Mouse (Mus musculus): Measurements from ENCODE around the gene Macf1.
A peak's percentile ranks its signal among the peaks of the same experiment; 100 is the strongest.
"Not testable (repeated sequence)": the region's sequence is repeated elsewhere in the genome, so short reads cannot be mapped to it uniquely, and the experiment has no call there.

Macf1 gene

DNA sequence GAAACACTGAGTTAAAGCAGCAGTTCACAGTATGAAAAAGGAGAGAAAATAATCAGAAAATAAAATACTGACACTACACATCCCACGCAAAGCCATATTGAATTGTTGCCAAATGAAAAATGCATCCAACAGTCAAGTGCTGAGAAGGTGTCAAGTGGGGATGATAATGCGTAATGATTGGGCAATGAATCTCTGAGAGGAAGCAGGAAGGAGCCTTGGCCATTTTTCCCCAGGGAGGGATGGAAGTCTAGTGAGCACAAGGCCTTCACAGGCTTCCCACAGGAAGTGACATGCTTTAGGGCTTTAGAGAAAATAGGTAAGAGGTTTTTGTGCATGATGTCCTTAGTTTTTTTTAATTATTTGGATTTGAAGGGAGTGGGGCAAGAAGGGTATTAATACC is 237.9 kb downstream of the Macf1 start:
- DNase-seq (ENCODE audit: low spot score), result not testable (repeated sequence)

DNA sequence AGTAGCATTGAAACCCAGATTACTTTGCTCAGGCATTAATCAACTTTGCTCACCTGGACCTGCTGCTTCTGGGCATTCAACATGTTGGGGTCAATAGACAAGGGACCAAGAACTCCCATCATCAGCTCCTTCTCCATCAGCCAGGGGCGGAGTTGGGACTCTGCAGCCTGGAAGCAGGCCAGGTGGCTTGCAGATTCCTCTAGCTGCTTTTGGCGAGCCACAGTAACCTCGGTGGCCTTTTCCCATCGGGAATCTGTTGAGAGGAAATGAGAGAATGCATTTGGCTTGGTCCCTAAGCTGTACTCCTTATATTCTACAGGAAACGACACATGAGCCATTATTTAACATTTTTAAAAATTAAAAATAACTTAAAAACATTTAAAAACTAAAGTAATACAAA is 245.7 kb downstream of the Macf1 start:
- no peak for DNase-seq (ENCODE audit: low spot score)

GRCm38 (mm10) chr4:123433171-123433570 is 251.0 kb downstream of the Macf1 start:
- DNase-seq (ENCODE audit: low spot score), result no peak

GRCm38 (mm10) chr4:123431936-123432335 is 252.2 kb downstream of the Macf1 start:
- DNase-seq (ENCODE audit: low spot score), result no peak

DNA sequence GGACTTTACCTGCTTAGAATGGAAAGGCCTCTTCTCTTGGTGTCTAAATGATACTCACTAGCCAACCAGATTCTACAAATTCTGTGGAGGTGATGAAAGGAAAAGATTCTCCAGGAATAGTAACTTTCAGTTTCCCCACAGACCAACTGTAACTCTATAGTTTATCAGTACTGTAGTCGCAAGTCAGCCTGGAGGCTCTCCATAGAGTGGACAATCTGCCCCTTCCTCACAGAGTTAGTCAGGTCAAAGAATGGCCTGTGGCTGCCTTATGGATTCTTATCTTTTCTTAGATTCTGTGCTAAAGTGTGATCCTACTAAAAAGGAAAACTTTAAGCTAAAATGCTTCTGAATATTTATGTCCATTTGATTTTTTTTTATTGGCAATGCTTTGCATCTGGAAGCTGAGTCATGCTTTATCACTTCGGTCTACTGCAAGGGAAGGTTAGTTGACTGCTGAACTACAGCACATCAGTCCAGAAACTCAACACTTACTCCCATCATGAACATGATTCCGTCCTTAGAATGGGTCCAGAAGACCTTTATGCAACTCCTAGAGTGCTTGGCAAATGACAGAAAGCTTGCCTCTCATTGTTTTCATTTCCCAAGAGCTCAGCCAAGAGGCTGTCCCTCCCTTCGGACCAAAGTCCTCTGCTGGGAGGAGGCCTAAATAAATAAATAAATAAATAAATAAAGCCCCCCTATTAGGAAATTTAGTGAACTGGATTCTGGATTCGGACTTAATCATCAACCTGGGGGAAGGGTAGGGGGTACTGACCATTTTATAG is 256.1 kb downstream of the Macf1 start:
- no peak for DNase-seq (ENCODE audit: low spot score)

DNA sequence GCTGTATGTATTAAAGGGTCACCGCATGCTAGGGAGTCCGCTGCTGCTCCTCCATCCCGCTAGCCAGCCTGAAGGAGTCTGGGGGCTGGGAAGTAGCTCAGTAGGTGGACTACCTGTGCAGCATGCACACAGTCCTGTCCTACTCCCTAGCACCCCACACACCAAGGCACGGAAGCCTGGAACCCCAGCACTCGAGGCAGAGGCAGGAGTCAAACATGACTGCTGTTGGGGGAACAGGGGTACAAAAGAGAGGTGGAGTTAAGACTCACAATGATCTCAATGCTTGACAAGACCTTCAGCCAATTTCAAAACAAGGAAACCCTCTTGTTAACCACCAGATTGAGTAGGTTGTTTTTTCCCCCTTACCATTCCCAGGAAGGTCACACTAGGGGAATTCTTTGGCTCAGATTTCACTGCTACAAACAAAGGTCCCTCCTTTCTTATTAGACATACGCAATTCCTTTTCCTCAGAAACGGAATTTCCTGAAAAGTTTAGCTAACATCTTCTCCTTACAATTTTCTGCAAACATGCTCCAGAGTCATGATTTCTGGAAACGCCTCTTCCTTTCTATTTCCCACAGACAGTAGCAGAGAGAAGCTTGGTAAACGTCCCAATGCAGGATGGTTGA is 256.8 kb downstream of the Macf1 start:
- no peak for DNase-seq (ENCODE audit: low spot score)

- no peak for DNase-seq (ENCODE audit: low spot score)
Observed at GRCm38 (mm10) chr4:123426429-123427080, 257.6 kb downstream of the Macf1 start.

DNA sequence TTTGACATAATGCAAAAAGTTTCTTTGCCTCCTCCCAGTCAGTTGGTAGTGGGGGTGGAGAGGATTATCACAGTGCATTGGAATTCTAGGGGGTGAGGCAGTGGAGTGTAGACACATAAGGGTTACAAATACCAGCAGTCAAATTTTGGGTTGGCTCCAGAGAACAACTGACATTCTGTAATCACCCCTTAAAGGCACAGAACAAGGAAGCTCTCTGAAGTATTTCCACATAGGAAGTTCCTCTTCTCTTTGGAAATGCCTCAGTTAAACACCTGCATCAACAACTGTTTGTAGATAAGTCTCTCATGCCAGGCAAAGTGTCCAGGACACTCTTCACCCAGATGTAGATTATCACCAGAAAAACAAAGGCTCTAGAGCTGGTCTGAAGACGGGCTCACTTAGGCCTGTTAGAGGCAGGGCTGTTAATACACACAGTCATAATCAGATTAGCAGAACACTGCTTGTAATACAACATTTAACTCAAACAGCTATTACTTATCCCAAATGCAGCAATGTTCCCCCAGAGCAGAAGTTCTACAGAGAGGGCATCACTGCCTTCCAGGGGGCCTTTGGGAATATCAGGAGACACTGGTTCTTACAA is 258.4 kb downstream of the Macf1 start:
- DNase-seq (ENCODE audit: low spot score), result no peak

- DNase-seq (ENCODE audit: low spot score), result no peak
Observed at GRCm38 (mm10) chr4:123424050-123424449, 260.1 kb downstream of the Macf1 start.

- peak; percentile 18 for DNase-seq (ENCODE audit: low spot score)
Observed at GRCm38 (mm10) chr4:123422828-123423227, 261.3 kb downstream of the Macf1 start.

GRCm38 (mm10) chr4:123418032-123418431 is 266.1 kb downstream of the Macf1 start:
- no peak for DNase-seq (ENCODE audit: low spot score)

GRCm38 (mm10) chr4:123417478-123417877 is 266.7 kb downstream of the Macf1 start:
- no peak for DNase-seq (ENCODE audit: low spot score)

DNA sequence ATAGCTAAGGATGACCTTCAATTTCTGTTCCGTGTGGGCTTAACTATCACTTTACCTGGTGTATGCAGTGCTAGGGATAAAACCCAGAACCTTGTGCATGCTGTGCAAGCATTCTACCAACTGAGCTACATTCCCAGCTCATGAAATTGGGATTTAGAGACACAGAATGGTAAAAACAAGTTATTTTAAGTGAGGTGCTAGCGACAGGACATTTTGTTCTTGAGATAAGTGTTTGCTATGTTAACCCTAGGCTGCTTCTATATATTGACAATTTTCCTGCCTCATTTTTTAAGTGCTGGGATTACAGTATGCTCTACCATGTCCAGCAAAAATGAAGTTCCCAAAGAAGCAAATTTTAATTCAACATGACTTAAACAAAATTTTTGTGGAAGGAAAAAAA is 267.3 kb downstream of the Macf1 start:
- no peak for DNase-seq (ENCODE audit: low spot score)

DNA sequence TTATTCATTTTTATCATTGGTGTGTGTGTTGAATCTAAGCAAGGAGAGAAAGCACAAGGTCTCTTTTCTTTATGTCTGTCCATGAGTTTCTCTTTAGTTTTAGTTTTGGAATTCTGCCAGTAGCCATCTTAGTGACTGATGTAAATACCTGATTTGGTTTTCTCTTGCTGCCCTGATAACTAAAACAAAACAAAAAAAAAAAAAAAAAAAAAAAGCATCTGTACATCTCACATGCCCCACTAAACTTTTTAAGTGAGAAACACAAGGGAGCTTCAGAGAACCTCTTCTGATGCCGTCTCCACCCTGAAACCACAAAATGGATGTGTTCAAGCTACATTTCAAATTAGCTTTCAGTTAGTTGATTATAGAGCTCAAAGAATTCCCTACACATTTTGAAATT is 268.6 kb downstream of the Macf1 start:
- peak; percentile 7 for DNase-seq (ENCODE audit: low spot score)

GRCm38 (mm10) chr4:123413876-123414275 is 270.3 kb downstream of the Macf1 start:
- DNase-seq (ENCODE audit: low spot score), result no peak

GRCm38 (mm10) chr4:123412981-123413380 is 271.2 kb downstream of the Macf1 start:
- DNase-seq (ENCODE audit: low spot score), result no peak

GRCm38 (mm10) chr4:123412528-123412878 is 271.7 kb downstream of the Macf1 start:
- DNase-seq (ENCODE audit: low spot score), result no peak

DNA sequence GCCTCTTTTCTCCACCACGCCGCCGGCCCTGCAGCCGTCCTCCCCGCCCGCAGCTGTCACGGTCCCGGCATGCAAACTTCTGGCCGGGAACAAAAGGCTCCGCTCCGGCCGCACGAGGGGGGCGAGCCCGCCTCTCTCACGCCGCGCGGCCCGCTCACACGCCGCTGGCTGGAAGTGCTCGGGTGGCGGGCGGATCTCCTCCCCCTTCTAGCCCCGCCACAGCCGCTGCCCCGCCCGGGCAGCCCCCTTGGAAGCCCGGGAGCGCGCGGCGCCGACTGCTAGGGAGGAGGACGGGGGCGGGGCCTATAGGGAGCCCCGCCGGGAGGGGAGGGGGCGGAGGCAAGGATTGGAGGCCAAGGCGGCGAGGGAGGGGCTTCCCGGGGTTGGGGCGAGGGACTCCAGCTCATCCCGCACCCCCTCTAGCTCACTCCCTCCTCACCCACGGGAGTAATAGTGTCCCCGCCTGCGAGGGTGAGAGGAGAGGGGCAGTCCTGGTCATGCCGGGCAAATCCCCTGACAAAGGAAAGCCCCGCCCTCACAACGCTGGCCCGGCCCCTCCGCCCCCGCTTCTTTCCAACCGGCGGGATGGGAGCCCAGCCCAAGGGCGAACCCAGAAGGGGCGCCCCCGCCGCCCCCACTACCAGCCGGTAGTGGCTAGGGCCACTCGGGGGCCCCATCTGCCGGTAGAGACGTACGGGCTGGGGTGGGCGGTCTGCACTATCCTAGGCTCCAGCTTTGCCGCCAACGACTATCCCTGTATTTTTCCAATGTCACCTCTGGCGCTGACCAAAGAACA is 272.2 kb downstream of the Macf1 start:
- DNase-seq (ENCODE audit: low spot score), result peak; percentile 54

GRCm38 (mm10) chr4:123411006-123411731 is 273.0 kb downstream of the Macf1 start:
- peak; percentile 12 for DNase-seq (ENCODE audit: low spot score)

GRCm38 (mm10) chr4:123409752-123410151 is 274.4 kb downstream of the Macf1 start:
- no peak for DNase-seq (ENCODE audit: low spot score)

DNA sequence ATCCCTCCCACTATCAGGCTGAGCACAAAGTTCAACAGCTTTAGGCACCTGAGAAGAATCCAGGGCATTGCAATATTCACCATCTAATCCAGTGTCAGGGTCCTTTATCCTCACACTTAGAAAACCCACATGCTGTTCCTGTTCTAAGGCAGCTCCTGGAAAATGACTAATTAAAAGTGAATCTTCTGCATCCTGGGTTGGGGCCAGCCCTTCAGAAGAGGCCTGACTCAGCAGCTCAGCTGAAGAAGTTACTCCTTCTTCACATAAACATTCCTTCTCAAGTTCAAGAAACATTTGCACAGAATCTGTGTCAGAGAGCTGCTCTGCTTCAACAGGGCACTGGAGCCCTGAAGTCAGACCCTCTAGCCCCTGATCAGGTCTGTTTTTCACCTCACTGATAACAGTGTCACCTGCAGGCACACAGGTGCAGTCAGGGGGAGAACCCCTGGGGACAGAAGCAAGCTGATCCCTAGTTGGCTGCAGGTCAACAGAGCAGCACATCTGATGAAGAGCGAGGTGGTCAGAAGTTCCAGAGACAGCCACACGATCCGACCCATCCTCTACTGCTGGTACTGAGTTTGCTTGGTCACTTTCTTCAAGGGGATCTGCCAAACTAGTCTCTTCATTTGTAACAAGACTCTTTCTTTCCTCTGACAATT is 275.0 kb downstream of the Macf1 start:
- DNase-seq (ENCODE audit: low spot score), result no peak
